Mouse (Mus musculus): ENCODE measurements at regions not wholly inside any gene's neighbourhood (a gene's known extent, or its start where the extent isn't known, plus 50 kb on each side); places are given as distances from the start of the nearest gene placed in this dataset.

- Histone ChIP-seq H3K4me3 (ENCODE audit: extremely low read depth, insufficient read depth, insufficient read length) (no peak overlapping the region), H3K4me1 (ENCODE audit: control insufficient read depth, insufficient read depth, insufficient read length) (no peaks in the 10 kb centered on the region), H3K27ac (ENCODE audit: insufficient read depth, low read length) (no peak overlapping the region), H3K27me3 (ENCODE audit: control insufficient read depth, insufficient read depth, low read length) (no peaks in the 10 kb centered on the region), H3K36me3 (ENCODE audit: control insufficient read depth, insufficient read depth, low read length) (no peaks in the 10 kb centered on the region)
- TF ChIP-seq CTCF (IDR thresholded peaks at IDR 0.05; ENCODE audit: extremely low read depth, insufficient read depth, insufficient read length, insufficient replicate concordance) = no peak
- DNase-seq (ENCODE audit: low read depth in 1 of 2, low spot score in 2 of 2) = peak in 1 of 2 experiments; percentile 1
Measured at GRCm38 (mm10) chr3:3000199-3000598, 2750.4 kb upstream of the Gm8797 start.

GRCm38 (mm10) chr3:3001224-3001623, 2749.4 kb upstream of the Gm8797 start:
- Histone ChIP-seq H3K27ac (ENCODE audit: insufficient read depth, low read length) (no peak overlapping the region), H3K36me3 (ENCODE audit: control insufficient read depth, insufficient read depth, low read length) (no peaks in the 10 kb centered on the region), H3K4me3 (ENCODE audit: extremely low read depth, insufficient read depth, insufficient read length) (no peak overlapping the region), H3K4me1 (ENCODE audit: control insufficient read depth, insufficient read depth, insufficient read length) (no peaks in the 10 kb centered on the region), H3K27me3 (ENCODE audit: control insufficient read depth, insufficient read depth, low read length) (no peaks in the 10 kb centered on the region)
- TF ChIP-seq POLR2A (IDR thresholded peaks at IDR 0.05; ENCODE audit: low read depth, low read length) (no peak), CTCF (IDR thresholded peaks at IDR 0.05; ENCODE audit: extremely low read depth, insufficient read depth, insufficient read length, insufficient replicate concordance) (no peak)
- DNase-seq (ENCODE audit: low read depth in 1 of 2, low spot score in 2 of 2) = no peak
- WGBS = 69% methylated on average over 4 of the region's 4 CpGs

- no peak overlapping the region for H3K27ac ChIP-seq (ENCODE audit: insufficient read depth, low read length)
- H3K27me3 ChIP-seq (ENCODE audit: control insufficient read depth, insufficient read depth, low read length) = no peaks in the 10 kb centered on the region
- H3K4me3 ChIP-seq (ENCODE audit: extremely low read depth, insufficient read depth, insufficient read length) = no peak overlapping the region
- TF ChIP-seq CTCF (IDR thresholded peaks at IDR 0.05; ENCODE audit: extremely low read depth, insufficient read depth, insufficient read length, insufficient replicate concordance) = no peak
- TF ChIP-seq POLR2A (IDR thresholded peaks at IDR 0.05; ENCODE audit: low read depth, low read length) = no peak
- no peaks in the 10 kb centered on the region for H3K36me3 ChIP-seq (ENCODE audit: control insufficient read depth, insufficient read depth, low read length)
- peak in 1 of 2 experiments; percentile 1 for DNase-seq (ENCODE audit: low read depth in 1 of 2, low spot score in 2 of 2)
- H3K4me1 ChIP-seq (ENCODE audit: control insufficient read depth, insufficient read depth, insufficient read length) = no peaks in the 10 kb centered on the region
Measured at GRCm38 (mm10) chr3:3001639-3002038, 2749.0 kb upstream of the Gm8797 start.

- TF ChIP-seq CTCF (IDR thresholded peaks at IDR 0.05; ENCODE audit: extremely low read depth, insufficient read depth, insufficient read length, insufficient replicate concordance) (no peak), POLR2A (IDR thresholded peaks at IDR 0.05; ENCODE audit: low read depth, low read length) (no peak)
- 80% methylated on average over 1 of the region's 1 CpGs for WGBS
- Histone ChIP-seq H3K36me3 (ENCODE audit: control insufficient read depth, insufficient read depth, low read length) (no peaks in the 10 kb centered on the region), H3K27ac (ENCODE audit: insufficient read depth, low read length) (no peak overlapping the region), H3K4me3 (ENCODE audit: extremely low read depth, insufficient read depth, insufficient read length) (no peak overlapping the region), H3K27me3 (ENCODE audit: control insufficient read depth, insufficient read depth, low read length) (no peaks in the 10 kb centered on the region), H3K4me1 (ENCODE audit: control insufficient read depth, insufficient read depth, insufficient read length) (no peaks in the 10 kb centered on the region)
- no peak for DNase-seq (ENCODE audit: low read depth in 1 of 2, low spot score in 2 of 2)
Measured at GRCm38 (mm10) chr3:3003425-3003824, 2747.2 kb upstream of the Gm8797 start.

GRCm38 (mm10) chr3:3011111-3011510, 2739.5 kb upstream of the Gm8797 start:
- WGBS = 83% methylated on average over 1 of the region's 1 CpGs
- TF ChIP-seq CTCF (IDR thresholded peaks at IDR 0.05; ENCODE audit: extremely low read depth, insufficient read depth, insufficient read length, insufficient replicate concordance) = no peak
- no peak for TF ChIP-seq POLR2A (IDR thresholded peaks at IDR 0.05; ENCODE audit: low read depth, low read length)
- Histone ChIP-seq H3K4me3 (ENCODE audit: extremely low read depth, insufficient read depth, insufficient read length) (no peak overlapping the region), H3K4me1 (ENCODE audit: control insufficient read depth, insufficient read depth, insufficient read length) (no peaks in the 10 kb centered on the region), H3K27me3 (ENCODE audit: control insufficient read depth, insufficient read depth, low read length) (no peaks in the 10 kb centered on the region), H3K36me3 (ENCODE audit: control insufficient read depth, insufficient read depth, low read length) (no peaks in the 10 kb centered on the region), H3K27ac (ENCODE audit: insufficient read depth, low read length) (no peak overlapping the region)
- DNase-seq (ENCODE audit: low read depth in 1 of 2, low spot score in 2 of 2) = peak in 1 of 2 experiments; percentile 1

- Histone ChIP-seq H3K27ac (ENCODE audit: insufficient read depth, low read length) (no peak overlapping the region), H3K36me3 (ENCODE audit: control insufficient read depth, insufficient read depth, low read length) (no peaks in the 10 kb centered on the region), H3K27me3 (ENCODE audit: control insufficient read depth, insufficient read depth, low read length) (no peaks in the 10 kb centered on the region), H3K4me1 (ENCODE audit: control insufficient read depth, insufficient read depth, insufficient read length) (no peaks in the 10 kb centered on the region), H3K4me3 (ENCODE audit: extremely low read depth, insufficient read depth, insufficient read length) (no peak overlapping the region)
- peak in 1 of 2 experiments; percentile 2 for DNase-seq (ENCODE audit: low read depth in 1 of 2, low spot score in 2 of 2)
- 81% methylated on average over 5 of the region's 5 CpGs for WGBS
- TF ChIP-seq CTCF (IDR thresholded peaks at IDR 0.05; ENCODE audit: extremely low read depth, insufficient read depth, insufficient read length, insufficient replicate concordance) = no peak
- TF ChIP-seq POLR2A (IDR thresholded peaks at IDR 0.05; ENCODE audit: low read depth, low read length) = no peak
Measured at GRCm38 (mm10) chr3:3012951-3013350, 2737.7 kb upstream of the Gm8797 start.

- no peaks in the 10 kb centered on the region for H3K36me3 ChIP-seq (ENCODE audit: control insufficient read depth, insufficient read depth, low read length)
- H3K4me3 ChIP-seq (ENCODE audit: extremely low read depth, insufficient read depth, insufficient read length) = no peak overlapping the region
- H3K4me1 ChIP-seq (ENCODE audit: control insufficient read depth, insufficient read depth, insufficient read length) = no peaks in the 10 kb centered on the region
- TF ChIP-seq POLR2A (IDR thresholded peaks at IDR 0.05; ENCODE audit: low read depth, low read length) = no peak
- no peak for TF ChIP-seq CTCF (IDR thresholded peaks at IDR 0.05; ENCODE audit: extremely low read depth, insufficient read depth, insufficient read length, insufficient replicate concordance)
- no peak overlapping the region for H3K27ac ChIP-seq (ENCODE audit: insufficient read depth, low read length)
- H3K27me3 ChIP-seq (ENCODE audit: control insufficient read depth, insufficient read depth, low read length) = no peaks in the 10 kb centered on the region
- no peak for DNase-seq (ENCODE audit: low read depth in 1 of 2, low spot score in 2 of 2)
Measured at GRCm38 (mm10) chr3:3014978-3015377, 2735.6 kb upstream of the Gm8797 start.
